Mouse (Mus musculus): Measurements from ENCODE around the gene Laptm5. TPM values are rescaled to one million over a fixed set of nuclear protein-coding genes. Genes with fewer than 3 reads are reported as not detected.

Laptm5 gene
- polyA plus RNA-seq (2017; shearing (Covaris generic)): 1,750 TPM

DNA sequence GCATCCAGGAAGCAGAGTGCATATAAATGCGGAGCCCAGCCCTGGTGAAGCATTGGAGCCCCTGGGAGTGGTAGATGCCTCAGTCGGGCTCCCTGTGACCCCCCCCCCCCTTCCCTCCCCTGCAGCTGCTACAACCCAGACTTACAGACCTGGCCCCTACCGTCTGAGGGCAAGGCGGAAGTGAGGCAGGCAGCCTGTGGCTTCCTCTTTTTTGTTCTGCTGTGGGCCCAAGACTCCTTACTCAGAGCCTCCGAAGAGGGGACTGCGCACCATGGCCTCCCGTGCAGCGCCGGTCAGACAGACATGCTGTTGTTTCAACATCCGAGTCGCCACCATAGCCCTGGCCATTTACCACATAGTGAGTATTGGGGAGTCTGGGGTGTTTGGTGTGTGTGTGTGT is at the start of gene Laptm5:
Gene Laptm5, plus strand, starts transcription at position 49 of the 400 bp plus-strand sequence.

DNA sequence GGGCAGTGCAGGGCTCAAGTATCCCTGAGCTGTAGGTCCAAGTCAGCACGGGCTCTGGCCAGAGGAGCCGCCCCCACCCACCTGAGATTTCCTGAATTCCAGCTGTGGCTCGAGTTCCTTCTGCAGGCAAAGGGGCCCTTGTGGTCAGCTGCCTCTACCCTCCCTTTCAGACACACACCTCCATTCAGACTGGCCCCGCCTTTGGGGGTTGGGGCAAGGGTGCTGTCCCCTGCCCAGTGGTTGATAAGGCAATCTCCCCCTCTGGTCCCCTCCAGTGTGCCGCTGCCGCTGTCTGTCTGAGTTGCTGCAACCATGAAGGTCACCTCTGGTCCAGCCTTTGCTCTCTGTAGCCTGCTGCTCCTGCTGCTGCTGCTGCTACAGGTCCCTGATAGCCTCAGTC is 31.2 kb downstream of the Laptm5 start, which contains the start of gene Matn1:
Gene Matn1, plus strand, starts transcription at position 274 of the 400 bp plus-strand sequence.

Other genes with a start within 250 kb of the Laptm5 start
- gene Pum1, start 249.8 kb upstream of the Laptm5 start, polyA plus RNA-seq (2017; shearing (Covaris generic)): 91.2 TPM
- gene Sdc3, start 120.6 kb upstream of the Laptm5 start, polyA plus RNA-seq (2017; shearing (Covaris generic)): 2.3 TPM
- gene Matn1, start 31.3 kb downstream of the Laptm5 start, polyA plus RNA-seq (2017; shearing (Covaris generic)): not detected

All from effector memory CD4-positive, alpha-beta T cell, adult 5 months (primary cell).